Mouse (Mus musculus): ENCODE results near the gene Bpifb5. TPM values are rescaled to one million over a fixed set of nuclear protein-coding genes. Genes with fewer than 3 reads are reported as not detected.
"Not testable (repeated sequence)": the region's sequence is repeated elsewhere in the genome, so short reads cannot be mapped to it uniquely, and the experiment has no call there.

Bpifb5 gene
- 0.45 and 1.0 TPM in 2 replicates for polyA plus RNA-seq (2014; fragmentation: Nextera tagmentation; extraction: Ambion mirVana)

- Histone ChIP-seq H3K4me2 (replicated peaks; ENCODE audit: low read depth, low read length) (no peak within 1 kb of the TSS), H3K27ac (ENCODE audit: low read length) (no peak within 1 kb of the TSS), H3K36me3 (ENCODE audit: control insufficient read depth, insufficient read depth, low read length) (no peaks in the 10 kb centered on the region), H3K9ac (replicated peaks; ENCODE audit: low read depth, low read length) (no peak within 1 kb of the TSS), H3K4me3 (ENCODE audit: low read depth, low read length) (no peak within 1 kb of the TSS), H3K27me3 (ENCODE audit: control insufficient read depth, insufficient read depth, low read length) (no peaks in the 10 kb centered on the region), H3K4me1 (ENCODE audit: control insufficient read depth, insufficient read depth, low read length) (peaks cover 8% of the 10 kb centered on the region; the same call in 1 of the 2 replicates), H3K9me3 (ENCODE audit: control insufficient read depth, low read depth, low read length) (no peaks in the 10 kb centered on the region)
- ATAC-seq (ENCODE audit: insufficient number of reproducible peaks, insufficient read depth, low FRiP score, low read depth), result peak; percentile 47; the same call in 1 of the 2 replicates
- 6% methylated on average over 14 of the region's 14 CpGs for WGBS
These were observed at the start of gene Bpifb5 for GRCm38 (mm10) chr2:154223265-154223916. Bpifb5 (plus strand) TSS chr2:154223742.

GRCm38 (mm10) chr2:154181900-154182299 is 41.6 kb upstream of the Bpifb5 start:
- not testable (repeated sequence) for H3K36me3 ChIP-seq (ENCODE audit: control insufficient read depth, insufficient read depth, low read length); H3K4me3 ChIP-seq (ENCODE audit: low read depth, low read length); H3K27me3 ChIP-seq (ENCODE audit: control insufficient read depth, insufficient read depth, low read length); H3K4me2 ChIP-seq (replicated peaks; ENCODE audit: low read depth, low read length); H3K9me3 ChIP-seq (ENCODE audit: control insufficient read depth, low read depth, low read length); H3K27ac ChIP-seq (ENCODE audit: low read length); ATAC-seq (ENCODE audit: insufficient number of reproducible peaks, insufficient read depth, low FRiP score, low read depth); H3K9ac ChIP-seq (replicated peaks; ENCODE audit: low read depth, low read length); H3K4me1 ChIP-seq (ENCODE audit: control insufficient read depth, insufficient read depth, low read length)
- WGBS, result 81% methylated on average over 7 of the region's 7 CpGs

- H3K9me3 ChIP-seq (ENCODE audit: control insufficient read depth, low read depth, low read length); H3K4me3 ChIP-seq (ENCODE audit: low read depth, low read length); H3K27ac ChIP-seq (ENCODE audit: low read length); H3K36me3 ChIP-seq (ENCODE audit: control insufficient read depth, insufficient read depth, low read length); H3K4me2 ChIP-seq (replicated peaks; ENCODE audit: low read depth, low read length); ATAC-seq (ENCODE audit: insufficient number of reproducible peaks, insufficient read depth, low FRiP score, low read depth); H3K9ac ChIP-seq (replicated peaks; ENCODE audit: low read depth, low read length); H3K27me3 ChIP-seq (ENCODE audit: control insufficient read depth, insufficient read depth, low read length); H3K4me1 ChIP-seq (ENCODE audit: control insufficient read depth, insufficient read depth, low read length): not testable (repeated sequence)
- WGBS, result 51% methylated on average over 4 of the region's 4 CpGs
These were observed 40.5 kb upstream of the Bpifb5 start for GRCm38 (mm10) chr2:154183061-154183460.

- Histone ChIP-seq H3K27ac (ENCODE audit: low read length) (no peak overlapping the region), H3K9me3 (ENCODE audit: control insufficient read depth, low read depth, low read length) (no peaks in the 10 kb centered on the region), H3K9ac (replicated peaks; ENCODE audit: low read depth, low read length) (no peak overlapping the region), H3K4me3 (ENCODE audit: low read depth, low read length) (no peak overlapping the region), H3K4me1 (ENCODE audit: control insufficient read depth, insufficient read depth, low read length) (no peaks in the 10 kb centered on the region), H3K27me3 (ENCODE audit: control insufficient read depth, insufficient read depth, low read length) (no peaks in the 10 kb centered on the region), H3K36me3 (ENCODE audit: control insufficient read depth, insufficient read depth, low read length) (no peaks in the 10 kb centered on the region), H3K4me2 (replicated peaks; ENCODE audit: low read depth, low read length) (no peak overlapping the region)
- WGBS, result 87% methylated on average over 6 of the region's 6 CpGs
- no peak for ATAC-seq (ENCODE audit: insufficient number of reproducible peaks, insufficient read depth, low FRiP score, low read depth)
These were observed 38.2 kb upstream of the Bpifb5 start for GRCm38 (mm10) chr2:154185319-154185718.

GRCm38 (mm10) chr2:154185748-154186147 is 37.8 kb upstream of the Bpifb5 start:
- Histone ChIP-seq H3K27me3 (ENCODE audit: control insufficient read depth, insufficient read depth, low read length) (no peaks in the 10 kb centered on the region), H3K9me3 (ENCODE audit: control insufficient read depth, low read depth, low read length) (no peaks in the 10 kb centered on the region), H3K27ac (ENCODE audit: low read length) (no peak overlapping the region), H3K9ac (replicated peaks; ENCODE audit: low read depth, low read length) (no peak overlapping the region), H3K36me3 (ENCODE audit: control insufficient read depth, insufficient read depth, low read length) (no peaks in the 10 kb centered on the region), H3K4me3 (ENCODE audit: low read depth, low read length) (no peak overlapping the region), H3K4me1 (ENCODE audit: control insufficient read depth, insufficient read depth, low read length) (no peaks in the 10 kb centered on the region), H3K4me2 (replicated peaks; ENCODE audit: low read depth, low read length) (no peak overlapping the region)
- ATAC-seq (ENCODE audit: insufficient number of reproducible peaks, insufficient read depth, low FRiP score, low read depth), result no peak
- 79% methylated on average over 3 of the region's 3 CpGs for WGBS

- ATAC-seq (ENCODE audit: insufficient number of reproducible peaks, insufficient read depth, low FRiP score, low read depth), result no peak
- no peak overlapping the region for H3K9ac ChIP-seq (replicated peaks; ENCODE audit: low read depth, low read length)
- H3K4me3 ChIP-seq (ENCODE audit: low read depth, low read length), result no peak overlapping the region
- WGBS, result 37% methylated on average over 5 of the region's 5 CpGs
- no peak overlapping the region for H3K27ac ChIP-seq (ENCODE audit: low read length)
- H3K4me1 ChIP-seq (ENCODE audit: control insufficient read depth, insufficient read depth, low read length), result no peaks in the 10 kb centered on the region
- H3K27me3 ChIP-seq (ENCODE audit: control insufficient read depth, insufficient read depth, low read length), result no peaks in the 10 kb centered on the region
- H3K36me3 ChIP-seq (ENCODE audit: control insufficient read depth, insufficient read depth, low read length), result no peaks in the 10 kb centered on the region
- no peaks in the 10 kb centered on the region for H3K9me3 ChIP-seq (ENCODE audit: control insufficient read depth, low read depth, low read length)
- no peak overlapping the region for H3K4me2 ChIP-seq (replicated peaks; ENCODE audit: low read depth, low read length)
These were observed 36.1 kb upstream of the Bpifb5 start for GRCm38 (mm10) chr2:154187468-154187867.

- 63% methylated on average over 7 of the region's 7 CpGs for WGBS
- H3K4me3 ChIP-seq (ENCODE audit: low read depth, low read length), result no peak overlapping the region
- no peaks in the 10 kb centered on the region for H3K4me1 ChIP-seq (ENCODE audit: control insufficient read depth, insufficient read depth, low read length)
- H3K27ac ChIP-seq (ENCODE audit: low read length), result peak overlapping the region; percentile 58; the same call in 1 of the 2 replicates
- no peak overlapping the region for H3K4me2 ChIP-seq (replicated peaks; ENCODE audit: low read depth, low read length)
- peak; percentile 62 for ATAC-seq (ENCODE audit: insufficient number of reproducible peaks, insufficient read depth, low FRiP score, low read depth)
- H3K9ac ChIP-seq (replicated peaks; ENCODE audit: low read depth, low read length), result no peak overlapping the region
- no peaks in the 10 kb centered on the region for H3K36me3 ChIP-seq (ENCODE audit: control insufficient read depth, insufficient read depth, low read length)
- no peaks in the 10 kb centered on the region for H3K9me3 ChIP-seq (ENCODE audit: control insufficient read depth, low read depth, low read length)
- no peaks in the 10 kb centered on the region for H3K27me3 ChIP-seq (ENCODE audit: control insufficient read depth, insufficient read depth, low read length)
These were observed 33.6 kb upstream of the Bpifb5 start for GRCm38 (mm10) chr2:154189877-154190434.

GRCm38 (mm10) chr2:154190546-154191258 is 32.8 kb upstream of the Bpifb5 start, which contains the start of gene Bpifb1:
Bpifb1 (plus strand) TSS chr2:154190818.
- Histone ChIP-seq H3K27ac (ENCODE audit: low read length) (peak within 1 kb of the TSS; percentile 58; the same call in 1 of the 2 replicates), H3K4me2 (replicated peaks; ENCODE audit: low read depth, low read length) (no peak within 1 kb of the TSS), H3K9ac (replicated peaks; ENCODE audit: low read depth, low read length) (no peak within 1 kb of the TSS), H3K4me3 (ENCODE audit: low read depth, low read length) (no peak within 1 kb of the TSS), H3K36me3 (ENCODE audit: control insufficient read depth, insufficient read depth, low read length) (no peaks in the 10 kb centered on the region), H3K9me3 (ENCODE audit: control insufficient read depth, low read depth, low read length) (no peaks in the 10 kb centered on the region), H3K4me1 (ENCODE audit: control insufficient read depth, insufficient read depth, low read length) (no peaks in the 10 kb centered on the region), H3K27me3 (ENCODE audit: control insufficient read depth, insufficient read depth, low read length) (no peaks in the 10 kb centered on the region)
- 75% methylated on average over 11 of the region's 11 CpGs for WGBS
- peak; percentile 59; the same call in 1 of the 2 replicates for ATAC-seq (ENCODE audit: insufficient number of reproducible peaks, insufficient read depth, low FRiP score, low read depth)
